Mouse (Mus musculus) cerebellum, postnatal 36 days (tissue): ENCODE measurements around the gene Gm5862.
"Not testable (repeated sequence)": the region's sequence is repeated elsewhere in the genome, so short reads cannot be mapped to it uniquely, and the experiment has no call there.

Source experiments
- DNase-seq, 2 experiments: peaks; one replicate each; pipeline ENCODE4 v3.0.0; 2021 to 2022; ENCODE audit warnings: mixed read lengths in 2 of 2

Gm5862 gene

DNA sequence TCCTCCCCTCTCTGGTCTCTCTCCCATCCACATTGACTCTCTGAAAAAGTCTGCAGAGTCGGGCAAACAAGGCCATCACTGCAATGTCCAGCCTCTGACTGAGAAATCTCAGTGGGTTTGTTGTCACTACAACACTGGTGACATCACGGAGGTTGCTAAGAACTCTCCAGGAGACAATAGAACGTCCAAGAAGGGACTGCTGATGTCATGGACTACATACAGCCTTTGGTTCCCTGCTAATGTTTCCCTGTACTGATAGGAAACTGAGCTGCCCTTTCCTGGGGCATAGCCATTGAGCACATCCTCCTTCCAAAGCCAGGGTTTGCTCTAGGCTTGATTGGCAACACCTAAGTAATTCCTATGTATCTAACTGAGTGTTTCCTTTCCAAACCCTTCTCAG is at the start of gene Gm5862:
Gene Gm5862 (minus strand): TSS at position 101 of the 400 bp plus-strand sequence.
- not testable (repeated sequence) for DNase-seq

DNA sequence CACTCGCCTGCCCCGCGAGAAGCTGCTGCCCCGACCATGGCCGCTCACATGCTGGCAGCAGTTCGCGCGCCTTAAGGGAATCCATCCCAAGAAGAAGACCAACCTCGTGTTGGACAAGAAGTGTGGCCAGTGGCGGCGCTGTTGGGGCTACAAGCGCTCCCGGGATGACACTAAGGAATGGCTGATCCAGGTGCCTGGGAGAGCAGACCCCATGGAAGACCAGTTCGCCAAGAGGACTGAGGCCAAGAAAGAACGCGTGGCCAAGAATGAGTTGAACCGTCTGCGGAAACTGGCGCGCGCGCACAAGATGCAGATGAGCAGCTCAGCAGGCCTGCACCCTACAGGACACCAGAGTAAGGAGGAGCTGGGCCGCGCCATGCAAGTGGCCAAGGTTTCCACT is 48.0 kb upstream of the Gm5862 start:
- no peak for DNase-seq

DNA sequence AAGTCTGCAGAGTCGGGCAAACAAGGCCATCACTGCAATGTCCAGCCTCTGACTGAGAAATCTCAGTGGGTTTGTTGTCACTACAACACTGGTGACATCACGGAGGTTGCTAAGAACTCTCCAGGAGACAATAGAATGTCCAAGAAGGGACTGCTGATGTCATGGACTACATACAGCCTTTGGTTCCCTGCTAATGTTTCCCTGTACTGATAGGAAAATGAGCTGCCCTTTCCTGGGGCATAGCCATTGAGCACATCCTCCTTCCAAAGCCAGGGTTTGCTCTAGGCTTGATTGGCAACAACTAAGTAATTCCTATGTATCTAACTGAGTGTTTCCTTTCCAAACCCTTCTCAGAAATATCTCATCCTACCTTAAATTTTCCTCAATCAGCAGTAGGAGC is 35.8 kb upstream of the Gm5862 start, which contains the start of gene Gm7347:
Gene Gm7347 (minus strand): TSS at position 101 of the 400 bp plus-strand sequence.
- DNase-seq, result not testable (repeated sequence)

DNA sequence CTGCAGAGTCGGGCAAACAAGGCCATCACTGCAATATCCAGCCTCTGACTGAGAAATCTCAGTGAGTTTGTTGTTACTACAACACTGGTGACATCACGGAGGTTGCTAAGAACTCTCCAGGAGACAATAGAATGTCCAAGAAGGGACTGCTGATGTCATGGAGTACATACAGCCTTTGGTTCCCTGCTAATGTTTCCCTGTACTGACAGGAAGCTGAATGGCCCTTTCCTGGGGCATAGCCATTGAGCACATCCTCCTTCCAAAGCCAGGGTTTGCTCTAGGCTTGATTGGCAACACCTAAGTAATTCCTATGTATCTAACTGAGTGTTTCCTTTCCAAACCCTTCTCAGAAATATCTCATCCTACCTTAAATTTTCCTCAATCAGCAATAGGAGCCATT is 16.7 kb upstream of the Gm5862 start, which contains the start of gene Speer4a:
Gene Speer4a (minus strand): TSS at position 101 of the 400 bp plus-strand sequence.
- not testable (repeated sequence) for DNase-seq

DNA sequence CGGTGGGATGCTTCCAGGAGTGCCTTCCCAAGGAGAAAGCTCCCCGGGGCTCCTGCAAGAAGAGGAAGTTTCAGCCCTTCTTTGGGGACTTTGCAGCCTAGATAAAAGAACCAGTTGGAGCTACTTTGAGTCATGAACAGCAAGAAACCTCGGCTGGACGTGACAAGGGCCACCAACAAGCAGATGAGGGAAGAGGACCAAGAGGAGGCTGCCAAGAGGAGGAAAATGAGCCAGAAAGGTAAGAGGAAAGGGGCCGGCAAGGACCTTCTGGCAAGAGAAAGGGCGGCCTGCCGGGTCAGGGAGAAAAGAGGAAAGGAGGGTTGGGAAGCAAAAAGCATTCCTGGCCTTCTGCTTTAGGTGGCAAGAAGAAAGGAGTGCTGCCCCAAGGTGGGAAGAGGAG is 15.0 kb downstream of the Gm5862 start:
- DNase-seq, result not testable (repeated sequence)

DNA sequence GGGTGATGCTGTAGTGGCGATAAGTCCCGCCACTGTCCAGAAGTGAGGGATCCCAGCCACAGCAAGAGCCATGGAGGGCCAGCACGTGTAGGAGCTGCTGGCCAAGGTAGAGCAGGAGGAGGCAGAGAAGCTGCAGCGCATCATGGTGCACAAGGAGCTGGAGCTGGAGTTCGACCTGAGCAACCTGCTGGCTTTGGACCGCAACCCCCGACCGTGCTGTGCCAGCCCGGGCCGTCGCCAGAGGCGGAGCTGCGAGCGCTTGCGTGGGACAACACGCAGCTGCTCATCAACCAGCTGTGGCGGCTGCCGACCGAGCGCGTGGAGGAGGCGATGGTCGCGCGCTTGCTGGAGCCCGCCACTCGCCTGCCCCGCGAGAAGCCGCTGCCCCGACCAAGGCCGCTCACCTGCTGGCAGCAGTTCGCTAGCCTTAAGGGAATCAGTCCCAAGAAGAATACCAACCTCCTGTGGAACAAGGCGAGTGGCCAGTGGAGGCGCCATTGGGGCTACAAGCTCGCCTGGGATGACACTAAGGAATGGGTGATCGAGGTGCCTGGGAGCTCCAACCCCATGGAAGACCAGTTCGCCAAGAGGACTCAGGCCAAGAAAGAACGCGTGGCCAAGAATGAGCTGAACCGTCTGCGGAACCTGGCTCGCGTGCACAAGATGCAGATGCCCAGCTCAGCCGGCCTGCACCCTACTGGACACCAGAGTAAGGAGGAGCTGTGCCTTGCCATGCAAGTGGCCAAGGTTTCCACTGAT is 15.6 kb downstream of the Gm5862 start:
- peak; percentile 51 to 58 for DNase-seq

DNA sequence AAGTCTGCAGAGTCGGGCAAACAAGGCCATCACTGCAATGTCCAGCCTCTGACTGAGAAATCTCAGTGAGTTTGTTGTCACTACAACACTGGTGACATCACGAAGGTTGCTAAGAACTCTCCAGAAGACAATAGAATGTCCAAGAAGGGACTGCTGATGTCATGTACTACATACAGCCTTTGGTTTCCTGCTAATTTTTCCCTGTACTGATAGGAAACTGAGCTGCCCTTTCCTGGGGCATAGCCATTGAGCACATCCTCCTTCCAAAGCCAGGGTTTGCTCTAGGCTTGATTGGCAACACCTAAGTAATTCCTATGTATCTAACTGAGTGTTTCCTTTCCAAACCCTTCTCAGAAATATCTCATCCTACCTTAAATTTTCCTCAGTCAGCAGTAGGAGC is 18.0 kb downstream of the Gm5862 start, which contains the start of gene Gm1979:
Gene Gm1979 (minus strand): TSS at position 101 of the 400 bp plus-strand sequence.
- not testable (repeated sequence) for DNase-seq

DNA sequence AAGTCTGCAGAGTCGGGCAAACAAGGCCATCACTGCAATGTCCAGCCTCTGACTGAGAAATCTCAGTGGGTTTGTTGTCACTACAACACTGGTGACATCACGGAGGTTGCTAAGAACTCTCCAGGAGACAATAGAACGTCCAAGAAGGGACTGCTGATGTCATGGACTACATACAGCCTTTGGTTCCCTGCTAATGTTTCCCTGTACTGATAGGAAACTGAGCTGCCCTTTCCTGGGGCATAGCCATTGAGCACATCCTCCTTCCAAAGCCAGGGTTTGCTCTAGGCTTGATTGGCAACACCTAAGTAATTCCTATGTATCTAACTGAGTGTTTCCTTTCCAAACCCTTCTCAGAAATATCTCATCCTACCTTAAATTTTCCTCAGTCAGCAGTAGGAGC is 34.2 kb downstream of the Gm5862 start, which contains the start of gene Gm21698:
Gene Gm21698 (minus strand): TSS at position 101 of the 400 bp plus-strand sequence.
- not testable (repeated sequence) for DNase-seq

DNA sequence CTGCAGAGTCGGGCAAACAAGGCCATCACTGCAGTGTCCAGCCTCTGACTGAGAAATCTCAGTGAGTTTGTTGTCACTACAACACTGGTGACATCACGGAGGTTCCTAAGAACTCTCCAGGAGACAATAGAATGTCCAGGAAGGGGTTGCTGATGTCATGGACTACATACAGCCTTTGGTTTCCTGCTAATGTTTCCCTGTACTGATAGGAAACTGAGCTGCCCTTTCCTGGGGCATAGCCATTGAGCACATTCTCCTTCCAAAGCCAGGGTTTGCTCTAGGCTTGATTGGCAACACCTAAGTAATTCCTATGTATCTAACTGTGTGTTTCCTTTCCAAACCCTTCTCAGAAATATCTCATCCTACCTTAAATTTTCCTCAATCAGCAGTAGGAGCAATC is 50.2 kb downstream of the Gm5862 start, which contains the start of gene Gm21680:
Gene Gm21680 (minus strand): TSS at position 101 of the 400 bp plus-strand sequence.
- DNase-seq, result not testable (repeated sequence)
